Mouse (Mus musculus) hindbrain, postnatal 0 days (tissue): ENCODE measurements around the gene Anxa9. TPM values are rescaled to one million over a fixed set of nuclear protein-coding genes. Genes with fewer than 3 reads are reported as not detected.
A peak's percentile ranks its signal among the peaks of the same experiment; 100 is the strongest.

Experiments used
- ATAC-seq: fragments of 200-750 bp; cut with Nextera tagmentation; 2 replicates; pipeline ENCODE4 v1.8.0; 2017; ENCODE audit warnings: mild to moderate bottlenecking, moderate TSS enrichment, moderate library complexity
- DNase-seq: peaks from one replicate; pipeline ENCODE4 v3.0.0-alpha.2; 2015; ENCODE audit warnings: low spot score
- H3K27ac ChIP-seq: fragments of 300-500 bp; sonication (generic); 2 replicates; pipeline ENCODE4 v1.5.1; 2014; ENCODE audit warnings: mild to moderate bottlenecking
- H3K27me3 ChIP-seq: fragments of 300-500 bp; sonication (generic); 2 replicates; pipeline ENCODE4 v1.6.1; 2014; ENCODE audit warnings: low read length, mixed read lengths; ENCODE audit not compliant: insufficient read depth
- H3K36me3 ChIP-seq: fragments of 300-500 bp; sonication (generic); 2 replicates; pipeline ENCODE4 v1.6.1; 2014; ENCODE audit warnings: low read length, mixed read lengths; ENCODE audit not compliant: insufficient read depth
- H3K4me1 ChIP-seq: fragments of 300-500 bp; sonication (generic); 2 replicates; pipeline ENCODE4 v1.6.1; 2014; ENCODE audit warnings: antibody characterized with exemption, low read length, mixed read lengths; ENCODE audit not compliant: insufficient read depth
- H3K4me2 ChIP-seq: fragments of 300-500 bp; sonication (generic); 2 replicates; pipeline ENCODE4 v1.6.1; 2014; ENCODE audit warnings: low read depth, mild to moderate bottlenecking, low read length, moderate library complexity, mixed read lengths
- H3K4me3 ChIP-seq: fragments of 300-500 bp; sonication (generic); 2 replicates; pipeline ENCODE4 v1.5.1; 2014; ENCODE audit warnings: low read length
- H3K9ac ChIP-seq: fragments of 300-500 bp; sonication (generic); replicated peaks from 2 replicates; pipeline ENCODE4 v1.6.1; 2014; ENCODE audit warnings: mild to moderate bottlenecking, low read length, moderate library complexity, mixed read lengths
- H3K9me3 ChIP-seq: fragments of 300-500 bp; sonication (generic); 2 replicates; pipeline ENCODE4 v1.6.1; 2016; ENCODE audit warnings: low read length, mixed read lengths
- CTCF ChIP-seq: IDR thresholded peaks from 2 replicates; pipeline ENCODE4 v1.5.1; 2016; ENCODE audit warnings: antibody characterized with exemption, control low read depth, low read depth
- WGBS: fragments of 180-500 bp; shearing (Covaris S2); extraction: QIAGEN DNeasy Blood & Tissue Kit; methylation state at CpG from one replicate; pipeline ENCODE4 v1.1.7; 2014; 5-methylcytosine and 5-hydroxymethylcytosine counted together
- polyA plus RNA-seq: library from polyadenylated mRNA; unstranded; fragments of >200 nt; fragmentation: Nextera tagmentation; extraction: Ambion mirVana; gene quantifications from 2 replicates; pipeline ENCODE4 v1.2.1, GENCODE M21; 2015
- total RNA-seq: library from RNA; depleted of rRNA; stranded (reverse); fragments of >200 nt; gene quantifications from 2 replicates; pipeline ENCODE4 v1.2.3, GENCODE M21; 2014

Anxa9 gene
- total and polyA plus RNA-seq, 2 experiments from 2014 or later: 0.31 to 0.48 TPM

DNA sequence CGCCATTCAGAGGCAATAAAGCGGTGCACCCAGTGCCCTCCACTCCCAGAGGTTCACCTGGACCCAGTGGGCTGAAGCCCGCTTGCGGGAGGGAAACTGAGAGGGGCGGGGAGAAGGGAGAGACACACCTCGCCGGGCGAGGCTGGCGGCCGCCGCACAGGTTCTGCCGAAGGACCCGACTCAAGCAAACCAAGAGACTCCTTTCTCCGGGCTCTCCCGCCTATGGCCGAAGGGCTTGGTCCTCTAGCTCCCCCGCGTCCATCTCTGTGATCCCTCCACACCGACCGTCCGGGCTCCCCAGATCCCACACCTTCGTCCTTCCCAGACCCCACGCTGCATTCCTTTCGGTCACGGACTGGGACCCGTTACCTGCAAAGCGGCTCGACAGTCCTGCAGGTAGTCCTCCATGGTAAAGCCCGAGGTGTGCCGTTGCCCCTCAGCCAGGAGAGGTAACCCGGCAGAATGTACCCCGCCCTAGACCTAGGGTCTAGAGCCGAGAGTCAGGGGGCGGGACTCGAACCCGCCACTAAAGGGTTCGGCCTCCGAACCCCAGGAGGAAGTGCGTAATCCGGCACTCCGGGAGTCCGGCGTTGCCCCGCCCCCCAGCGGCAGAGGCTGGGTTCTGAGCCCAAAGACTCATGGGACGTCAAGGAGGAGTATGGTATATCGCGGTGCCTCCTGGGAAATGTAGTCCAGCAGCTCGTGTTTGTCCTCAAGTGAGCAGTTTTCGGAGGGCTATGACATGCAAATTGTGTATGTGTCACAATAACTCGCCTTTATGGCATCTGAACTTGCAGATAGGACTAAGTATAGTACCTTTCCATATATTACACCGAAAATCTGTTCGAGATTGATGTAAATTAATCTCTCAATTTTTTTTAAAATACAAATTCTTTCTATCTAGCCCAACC lies 25.5 kb downstream of the Anxa9 start, which contains the start of the genes Mindy1 and Prune1:
Mindy1 (plus strand) TSS at position 130 of the 911 bp plus-strand sequence.
Prune1 (minus strand) TSS at position 861 of the 911 bp plus-strand sequence.
- peak within 1 kb of the TSS; percentile 82 for H3K9ac ChIP-seq
- no peaks in the 10 kb centered on the region for H3K27me3 ChIP-seq
- H3K27ac ChIP-seq: peak within 1 kb of the TSS; percentile 90
- H3K36me3 ChIP-seq: no peaks in the 10 kb centered on the region
- WGBS: under 1% methylated on average over 53 of the region's 53 CpGs
- DNase-seq (peak; percentile 99), ATAC-seq (peak; percentile 92)
- no peaks in the 10 kb centered on the region for H3K9me3 ChIP-seq
- H3K4me3 ChIP-seq: peak within 1 kb of the TSS; percentile 70
- H3K4me2 ChIP-seq: peak within 1 kb of the TSS; percentile 86
- peak; percentile 59 for TF ChIP-seq CTCF
- peaks cover 6% of the 10 kb centered on the region; the same call in 1 of the 2 replicates for H3K4me1 ChIP-seq

DNA sequence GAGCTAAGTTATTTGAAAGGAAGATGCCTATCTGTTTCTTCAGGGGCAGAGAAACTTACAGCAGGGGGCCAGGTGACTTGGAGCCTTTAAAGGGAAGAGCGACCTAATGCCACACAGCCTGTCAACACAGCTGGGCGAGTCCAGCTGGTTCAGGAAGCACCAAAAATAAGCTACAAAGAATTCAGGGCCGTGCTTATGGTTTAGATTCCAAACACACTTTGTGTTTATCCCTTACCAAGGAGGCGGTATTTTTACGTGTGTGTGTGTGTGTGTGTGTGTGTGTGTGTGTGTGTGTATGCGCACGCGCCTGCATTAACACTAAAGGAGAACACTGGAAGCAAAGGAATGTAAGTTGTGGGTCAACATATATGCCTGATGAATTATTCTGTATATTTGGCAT lies 26.2 kb downstream of the Anxa9 start:
- peak overlapping the region; percentile 82 for H3K9ac ChIP-seq
- peak overlapping the region; percentile 90 for H3K27ac ChIP-seq
- peak overlapping the region; percentile 86 for H3K4me2 ChIP-seq
- DNase-seq: peak; percentile 51
- H3K4me3 ChIP-seq: peak overlapping the region; percentile 70
- H3K4me1 ChIP-seq: peaks cover 6% of the 10 kb centered on the region; the same call in 1 of the 2 replicates
- H3K27me3 ChIP-seq: no peaks in the 10 kb centered on the region
- H3K9me3 ChIP-seq: no peaks in the 10 kb centered on the region
- no peaks in the 10 kb centered on the region for H3K36me3 ChIP-seq
- WGBS: 22% methylated on average over 8 of the region's 8 CpGs
- TF ChIP-seq CTCF: no peak
- ATAC-seq: no peak

DNA sequence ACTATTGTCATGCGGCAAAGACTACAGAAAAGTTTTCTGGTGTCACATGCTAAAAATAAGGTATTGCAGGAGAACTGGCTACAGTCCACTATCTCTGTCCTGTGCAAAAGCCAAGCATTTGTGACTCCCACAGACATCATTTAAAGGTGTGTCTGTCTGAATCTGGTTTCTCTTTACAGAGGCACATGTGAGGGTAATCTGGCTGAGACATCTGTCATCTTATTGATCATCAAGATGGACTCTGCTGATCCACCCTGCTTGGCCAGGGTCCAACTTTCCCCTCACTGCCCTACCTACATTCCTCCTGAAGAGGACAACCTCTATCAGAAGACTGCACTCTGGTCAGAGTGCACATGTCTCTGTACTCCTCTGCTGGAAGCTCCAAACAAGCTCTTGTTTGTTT lies 29.8 kb downstream of the Anxa9 start:
- TF ChIP-seq CTCF: no peak
- Histone ChIP-seq H3K27me3 (no peaks in the 10 kb centered on the region), H3K4me1 (no peaks in the 10 kb centered on the region), H3K27ac (no peak overlapping the region), H3K4me2 (no peak overlapping the region), H3K36me3 (0 out of 2 replicates have a peak, but pooled peaks cover 1% of the 10 kb centered on the region), H3K9ac (no peak overlapping the region), H3K4me3 (no peak overlapping the region), H3K9me3 (no peaks in the 10 kb centered on the region)
- WGBS: 82% methylated on average over 1 of the region's 1 CpGs
- ATAC-seq: no peak
- DNase-seq: no peak

DNA sequence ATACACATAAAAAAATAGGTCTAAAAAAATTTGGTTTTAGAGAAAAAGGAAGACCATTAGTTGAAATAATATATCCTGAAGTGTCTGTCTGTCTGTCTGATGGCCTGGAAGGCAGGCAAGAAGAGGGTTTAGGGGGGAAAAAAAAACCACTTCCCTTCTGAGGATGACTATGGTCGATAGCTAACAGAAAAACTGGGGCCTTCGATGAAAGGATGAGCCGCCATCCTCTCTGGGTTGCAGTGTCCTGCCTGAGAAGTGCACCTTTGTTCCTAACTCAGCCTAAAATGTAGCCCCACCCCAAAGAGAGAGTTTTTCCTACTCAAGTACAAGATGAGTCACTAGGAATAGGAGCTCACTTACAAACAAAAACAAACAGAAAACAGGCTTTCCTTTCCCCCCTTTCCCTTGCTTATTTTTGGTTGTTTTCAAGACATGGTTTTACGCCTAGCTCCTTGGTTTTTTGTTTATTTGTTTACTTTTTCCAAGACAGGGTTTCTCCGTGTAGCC lies 30.5 kb downstream of the Anxa9 start:
- WGBS: 84% methylated on average over 5 of the region's 5 CpGs
- no peak for ATAC-seq

DNA sequence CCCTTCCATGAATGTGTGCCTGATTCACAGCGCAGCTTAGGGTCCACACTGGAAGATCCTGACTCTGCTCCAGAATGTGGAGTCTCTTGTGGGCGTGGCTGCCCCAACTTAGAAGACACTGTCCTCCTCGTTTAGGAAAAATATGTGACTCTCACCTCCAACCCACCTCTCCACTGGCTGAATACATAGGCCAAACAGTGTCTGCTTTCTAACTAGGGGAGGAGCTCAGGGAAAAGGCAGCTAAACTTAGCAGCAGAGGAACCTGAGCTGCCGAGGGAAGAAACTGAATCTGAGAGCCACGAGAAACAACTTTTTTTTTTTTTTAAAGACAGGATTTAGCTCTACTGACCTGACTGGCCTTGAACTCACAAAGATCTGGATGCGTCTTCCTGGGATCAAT lies 31.8 kb downstream of the Anxa9 start:
- DNase-seq (no peak), ATAC-seq (no peak)
- 79% methylated on average over 6 of the region's 6 CpGs for WGBS
- H3K4me2 ChIP-seq: no peak overlapping the region
- 0 out of 2 replicates have a peak, but pooled peaks cover 3% of the 10 kb centered on the region for H3K36me3 ChIP-seq
- no peak overlapping the region for H3K27ac ChIP-seq
- no peaks in the 10 kb centered on the region for H3K4me1 ChIP-seq
- H3K4me3 ChIP-seq: no peak overlapping the region
- H3K9ac ChIP-seq: no peak overlapping the region
- no peak for TF ChIP-seq CTCF
- H3K27me3 ChIP-seq: no peaks in the 10 kb centered on the region
- no peaks in the 10 kb centered on the region for H3K9me3 ChIP-seq

More for the DNA sequence above, 30.5 kb downstream of the Anxa9 start:
- H3K9me3 ChIP-seq: no peaks in the 10 kb centered on the region
- no peak overlapping the region for H3K27ac ChIP-seq
- 0 out of 2 replicates have a peak, but pooled peaks cover 3% of the 10 kb centered on the region for H3K36me3 ChIP-seq
- no peaks in the 10 kb centered on the region for H3K27me3 ChIP-seq
- H3K4me3 ChIP-seq: no peak overlapping the region
- TF ChIP-seq CTCF: no peak
- H3K4me2 ChIP-seq: no peak overlapping the region
- no peaks in the 10 kb centered on the region for H3K4me1 ChIP-seq
- no peak overlapping the region for H3K9ac ChIP-seq
- no peak for DNase-seq

DNA sequence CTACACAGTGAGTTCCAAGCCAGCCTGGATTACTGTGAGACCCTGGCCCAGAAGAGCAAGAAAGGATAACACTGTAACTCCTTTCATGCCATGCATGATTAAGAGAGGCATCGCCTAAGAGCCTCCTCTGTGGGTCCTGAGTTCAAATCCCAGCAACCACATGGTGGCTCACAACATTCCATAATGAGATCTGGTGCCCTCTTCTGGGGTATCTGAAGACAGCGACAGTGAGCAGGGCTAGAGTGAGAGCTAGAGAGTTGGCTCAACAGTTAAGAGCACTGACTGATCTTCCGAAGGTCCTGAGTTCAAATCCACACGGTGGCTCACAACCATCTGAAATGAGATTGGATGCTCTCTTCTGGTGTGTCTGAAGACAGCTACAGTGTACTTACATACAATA lies 32.5 kb downstream of the Anxa9 start:
- Histone ChIP-seq H3K9ac (no peak overlapping the region), H3K27me3 (no peaks in the 10 kb centered on the region), H3K27ac (no peak overlapping the region), H3K4me3 (no peak overlapping the region), H3K36me3 (peaks cover 3% of the 10 kb centered on the region; the same call in 1 of the 2 replicates), H3K4me2 (no peak overlapping the region), H3K9me3 (no peaks in the 10 kb centered on the region), H3K4me1 (no peaks in the 10 kb centered on the region)
- ATAC-seq: no peak
- 95% methylated on average over 4 of the region's 4 CpGs for WGBS
- no peak for TF ChIP-seq CTCF
- no peak for DNase-seq
